Mouse (Mus musculus): ENCODE data around the gene Gal3st1.

- TF ChIP-seq CTCF (IDR thresholded peaks at IDR 0.05; ENCODE audit: low read depth, low read length) (no peak), POLR2A (IDR thresholded peaks at IDR 0.05; ENCODE audit: insufficient read depth, low read length) (no peak)
Observed at GRCm38 (mm10) chr11:3999547-3999946, 16.1 kb downstream of the Gal3st1 start.
